In genomic region chrX:160432192-160432591, GRCm38 (mm10) we compare ENCODE assay signal across 22 mouse cellular contexts. TPM values are rescaled to one million over a fixed set of nuclear protein-coding genes. Genes with fewer than 3 reads are reported as not detected.
"Had no signal": no experiment of that assay in that cellular context is flagged by ENCODE, and none has a peak within 500 bp of the region (broad histone marks: within the 10 kb centered on the region; RNA-seq: fewer than 3 reads in every experiment).

No protein-coding gene starts in this region.

- H3K9ac ChIP-seq: liver, postnatal 0 days; lung, embryonic 14.5 days; midbrain, embryonic 12.5 days; neural tube, embryonic 13.5 days; neural tube, embryonic 15.5 days; stomach, embryonic 15.5 days had no signal

- H3K4me2 ChIP-seq: lung, embryonic 14.5 days; midbrain, embryonic 12.5 days; neural tube, embryonic 13.5 days; neural tube, embryonic 15.5 days; stomach, embryonic 15.5 days had no signal

- DNase-seq: liver, postnatal 0 days; lung, embryonic 14.5 days; lung, postnatal 10 days; lung, postnatal 4 days; midbrain, embryonic 14.5 days; retina, postnatal 1 day; right cerebral cortex, adult 18-20 months; right cerebral cortex, postnatal 25 days; right cerebral cortex, postnatal 4 days; spleen, adult 18-20 months; thymus, adult 2 months; thymus, postnatal 25 days; thymus, postnatal 4 days had no signal

- H3K4me1 ChIP-seq: midbrain, embryonic 12.5 days; neural tube, embryonic 13.5 days; neural tube, embryonic 15.5 days; stomach, embryonic 15.5 days had no signal

- H3K9me3 ChIP-seq: midbrain, embryonic 10.5 days; midbrain, embryonic 12.5 days; neural tube, embryonic 13.5 days; neural tube, embryonic 15.5 days; stomach, embryonic 15.5 days had no signal

- H3K27me3 ChIP-seq: stomach, embryonic 15.5 days had no signal

- ATAC-seq: liver, postnatal 0 days; midbrain, embryonic 16.5 days had no signal

- H3K27ac ChIP-seq: midbrain, embryonic 10.5 days; midbrain, embryonic 12.5 days; neural tube, embryonic 13.5 days; neural tube, embryonic 15.5 days; stomach, embryonic 15.5 days; stomach, postnatal 0 days had no signal

- H3K36me3 ChIP-seq: midbrain, embryonic 10.5 days; midbrain, embryonic 12.5 days; neural tube, embryonic 13.5 days; neural tube, embryonic 15.5 days; stomach, embryonic 15.5 days had no signal

- H3K4me3 ChIP-seq: midbrain, embryonic 10.5 days; midbrain, embryonic 12.5 days; myocyte; neural tube, embryonic 13.5 days; neural tube, embryonic 15.5 days; stomach, embryonic 15.5 days had no signal

RNA-seq across cellular contexts. Expression of gene Adgrg2, which starts 41.7 kb away (rescaled TPM):
- total RNA-seq: megakaryocyte, adult 5-6 weeks had no signal
